Mouse (Mus musculus): ENCODE measurements around the gene F3.

- TF ChIP-seq EP300 (IDR thresholded peaks at IDR 0.05; ENCODE audit: low read depth) (no peak), CTCF (IDR thresholded peaks at IDR 0.05; ENCODE audit: low read depth) (no peak)
These were observed 26.2 kb upstream of the F3 start for GRCm38 (mm10) chr3:121697169-121697568.
